ENCODE assay signal across 8 mouse cellular contexts in genomic region chr6:38533428-38534405, GRCm38 (mm10). TPM values are rescaled to one million over a fixed set of nuclear protein-coding genes. Genes with fewer than 3 reads are reported as not detected.
A peak's percentile ranks its signal among the peaks of the same experiment; 100 is the strongest.
DNase-seq lines count a peak whose midpoint lies in the region; ATAC-seq lines count a peak whose summit lies in the region.

Fmc1 (plus strand) TSS chr6:38533502.

- peak; percentile 90 for ATAC-seq in hindbrain, embryonic 11.5 days (ENCODE audit: low FRiP score)

- H3K9ac ChIP-seq in hindbrain, embryonic 11.5 days (ENCODE audit: low read depth, low read length), result peak within 1 kb of the TSS; percentile 94

- no peaks in the 10 kb centered on the region for H3K9me3 ChIP-seq in hindbrain, embryonic 11.5 days (ENCODE audit: control insufficient read depth, low read length)

- 6% methylated on average over 41 of the region's 41 CpGs for WGBS in hindbrain, embryonic 11.5 days

- H3K4me3 ChIP-seq in hindbrain, embryonic 11.5 days (ENCODE audit: low read depth, low read length), result peak within 1 kb of the TSS; percentile 82

- no peaks in the 10 kb centered on the region for H3K4me1 ChIP-seq in hindbrain, embryonic 11.5 days (replicated peaks; ENCODE audit: control insufficient read depth, insufficient read depth, low read length)

- H3K27me3 ChIP-seq in hindbrain, embryonic 11.5 days (ENCODE audit: control insufficient read depth, insufficient read depth, low read length), result no peaks in the 10 kb centered on the region

- no peaks in the 10 kb centered on the region for H3K36me3 ChIP-seq in hindbrain, embryonic 11.5 days (ENCODE audit: control insufficient read depth, insufficient read depth, low read length)

- peak within 1 kb of the TSS; percentile 94 for H3K27ac ChIP-seq in hindbrain, embryonic 11.5 days (ENCODE audit: low read depth, low read length)

- peak; percentile 98 for DNase-seq in Muller cell, postnatal 12 days (ENCODE audit: inconsistent ontology term)
- peak; percentile 100 for DNase-seq in cerebellum, adult 9-11 months
- peak; percentile 99 to 100 for DNase-seq in frontal cortex, adult 2 months (ENCODE audit: extremely low spot score in 1 of 2, low spot score in 1 of 2)
- DNase-seq in hindbrain, embryonic 11.5 days (ENCODE audit: low spot score), result peak; percentile 96
- DNase-seq in layer of hippocampus, postnatal 10 days (ENCODE audit: low spot score in 2 of 2), result peak; percentile 97 to 98
- DNase-seq in lung, postnatal 10 days, result peak; percentile 99
- DNase-seq in ovary, postnatal 36 days (ENCODE audit: low spot score), result peak; percentile 96
- peak; percentile 95 for DNase-seq in thymus, postnatal 25 days

- H3K4me2 ChIP-seq in hindbrain, embryonic 11.5 days (replicated peaks; ENCODE audit: low read depth, low read length), result peak within 1 kb of the TSS; percentile 75

RNA-seq across cellular contexts. Expression of gene Fmc1, which starts in this region (rescaled TPM):
- polyA plus RNA-seq in frontal cortex, adult 2 months (2012; rRNA removed), result 122 and 132 TPM in 2 replicates
- polyA plus RNA-seq in hindbrain, embryonic 11.5 days (2014; fragmentation: Nextera tagmentation; extraction: Ambion mirVana), result 118 and 124 TPM in 2 replicates
- 10 to 100 TPM; 49.8 to 57.9 TPM for total RNA-seq in layer of hippocampus, postnatal 10 days (2021)

Comparison
In these comparisons a context has a peak if more than half of its experiments do, and no peak if none do; other contexts are left out.
1. Peak in every context shown above with its lines: DNase-seq, ATAC-seq, H3K4me3 ChIP-seq and H3K27ac ChIP-seq.